Mouse (Mus musculus): ENCODE results near the gene Hand1.
"Not testable (repeated sequence)": the region's sequence is repeated elsewhere in the genome, so short reads cannot be mapped to it uniquely, and the experiment has no call there.

The Hand1 gene

DNA sequence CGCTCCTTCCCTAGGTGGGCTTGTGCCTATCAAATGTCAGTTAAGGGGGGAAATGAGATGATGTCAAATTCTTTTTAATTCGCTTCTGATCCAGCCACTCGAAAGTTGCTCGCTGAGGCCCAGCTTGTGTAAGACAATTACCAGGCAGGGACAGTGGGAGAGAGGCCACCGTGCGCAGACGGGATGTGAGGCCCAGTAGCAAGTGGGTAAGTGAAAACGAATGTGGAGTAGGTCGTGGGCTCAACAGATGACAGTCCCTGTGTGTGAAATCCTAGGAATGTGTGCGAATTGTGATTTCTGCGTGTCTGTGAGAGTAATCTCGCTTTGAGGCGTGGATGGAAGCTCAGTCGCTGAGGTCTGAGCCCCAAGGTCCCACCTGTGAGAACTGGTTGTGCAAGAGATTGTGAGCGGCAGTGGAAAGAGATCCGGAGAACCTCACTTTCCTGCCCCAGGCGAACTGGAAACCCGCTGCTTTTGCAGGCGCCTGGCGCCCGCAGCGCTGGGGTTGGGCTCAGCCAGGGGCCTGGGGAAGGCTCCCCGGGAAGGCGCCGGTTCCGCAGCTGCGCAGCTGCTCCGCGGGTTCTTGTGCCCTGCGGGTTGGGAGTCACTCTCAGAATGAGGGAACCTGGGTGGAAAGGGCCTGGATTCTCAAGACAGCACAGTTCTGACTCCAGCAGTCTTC lies 819 bp upstream of the Hand1 start:
- DNase-seq: no peak

- no peak for DNase-seq
Measured at GRCm38 (mm10) chr11:57831861-57832260, 757 bp downstream of the Hand1 start.

- no peak for DNase-seq
Measured at GRCm38 (mm10) chr11:57831281-57831781, 1.3 kb downstream of the Hand1 start.

- DNase-seq: no peak
Measured at GRCm38 (mm10) chr11:57829871-57830775, 2.5 kb downstream of the Hand1 start.

- DNase-seq: no peak
Measured at GRCm38 (mm10) chr11:57828955-57829870, 3.4 kb downstream of the Hand1 start.

GRCm38 (mm10) chr11:57827915-57828545 lies 4.6 kb downstream of the Hand1 start:
- no peak for DNase-seq

DNA sequence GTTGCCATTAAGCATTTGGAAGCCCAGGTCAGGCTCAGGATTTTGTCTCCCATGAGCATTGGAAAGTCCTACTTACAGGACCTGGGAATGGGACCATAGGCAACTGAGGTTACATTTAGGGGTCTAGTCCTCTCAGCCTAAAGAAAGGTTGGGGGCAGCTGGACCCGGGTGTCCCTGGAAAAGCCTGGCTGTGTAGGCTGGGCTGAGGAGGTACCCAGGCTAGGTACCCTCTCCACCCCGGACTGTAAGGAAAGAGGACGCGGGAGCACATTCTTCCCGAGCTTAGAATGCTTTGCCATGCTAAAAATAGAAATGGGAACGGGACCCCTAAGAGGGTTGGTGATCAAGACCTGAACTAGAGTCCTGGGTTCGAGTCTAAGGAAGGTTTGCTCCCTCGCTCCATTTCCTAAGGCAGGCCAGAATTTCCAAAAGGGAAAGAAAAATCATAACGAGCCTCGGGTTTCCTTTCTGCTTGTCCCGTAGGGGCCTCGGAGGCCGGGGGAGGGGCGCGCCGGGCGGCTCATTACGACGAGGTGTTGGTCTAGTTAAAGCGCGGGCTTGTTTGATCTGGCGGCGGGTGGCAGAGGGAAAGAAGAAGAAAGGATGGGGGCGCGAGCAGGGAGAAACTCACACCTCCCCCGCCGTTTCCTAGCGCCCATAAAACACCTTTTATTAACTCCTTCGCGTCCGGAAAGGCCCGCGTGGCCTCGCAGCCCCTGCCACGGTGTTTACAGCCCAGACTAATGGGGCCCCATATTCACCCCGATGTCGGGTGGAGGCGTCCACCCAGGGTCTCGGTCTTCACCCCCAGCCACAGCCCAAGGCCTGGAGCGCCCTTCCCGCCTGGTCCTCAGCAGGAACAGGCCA lies 5.3 kb downstream of the Hand1 start:
- no peak for DNase-seq

GRCm38 (mm10) chr11:57825234-57825633 lies 7.4 kb downstream of the Hand1 start:
- not testable (repeated sequence) for DNase-seq

DNA sequence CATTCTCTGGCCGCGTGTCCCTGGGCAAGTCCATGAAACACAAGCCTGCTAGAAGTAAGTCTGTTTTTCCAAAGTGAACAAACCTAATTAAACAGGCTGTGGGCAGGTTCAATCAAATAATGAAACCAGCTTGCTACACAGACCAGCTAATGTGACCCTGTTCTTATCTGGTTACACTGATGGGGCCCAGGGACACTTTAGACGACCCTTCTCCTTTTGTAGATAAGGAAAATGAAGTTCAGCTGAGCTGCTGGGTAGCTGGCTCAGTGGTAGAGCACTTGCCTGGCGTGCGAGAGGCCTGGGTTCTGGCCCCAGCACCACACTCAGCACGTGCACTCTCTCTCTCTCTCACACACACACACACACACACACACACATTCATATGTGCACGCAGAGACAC lies 8.9 kb downstream of the Hand1 start:
- no peak for DNase-seq

DNA sequence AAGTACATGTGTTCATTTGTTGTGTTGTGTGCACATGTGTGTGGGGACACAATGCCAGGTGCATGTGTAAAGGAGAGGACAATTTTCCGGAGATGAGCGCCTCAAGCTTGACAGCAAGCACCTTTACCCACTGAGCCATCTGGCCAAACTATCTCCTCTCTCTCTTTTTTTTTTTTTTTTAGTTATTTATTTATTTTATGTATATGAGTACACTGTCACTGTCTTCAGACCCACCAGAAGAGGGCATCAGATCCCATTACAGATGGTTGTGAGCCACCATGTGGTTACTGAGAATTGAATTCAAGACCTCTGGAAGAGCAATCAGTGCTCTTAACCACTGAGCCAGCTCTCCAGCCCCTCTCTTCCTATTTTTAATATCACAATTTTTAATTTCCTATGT lies 9.5 kb downstream of the Hand1 start:
- not testable (repeated sequence) for DNase-seq

DNA sequence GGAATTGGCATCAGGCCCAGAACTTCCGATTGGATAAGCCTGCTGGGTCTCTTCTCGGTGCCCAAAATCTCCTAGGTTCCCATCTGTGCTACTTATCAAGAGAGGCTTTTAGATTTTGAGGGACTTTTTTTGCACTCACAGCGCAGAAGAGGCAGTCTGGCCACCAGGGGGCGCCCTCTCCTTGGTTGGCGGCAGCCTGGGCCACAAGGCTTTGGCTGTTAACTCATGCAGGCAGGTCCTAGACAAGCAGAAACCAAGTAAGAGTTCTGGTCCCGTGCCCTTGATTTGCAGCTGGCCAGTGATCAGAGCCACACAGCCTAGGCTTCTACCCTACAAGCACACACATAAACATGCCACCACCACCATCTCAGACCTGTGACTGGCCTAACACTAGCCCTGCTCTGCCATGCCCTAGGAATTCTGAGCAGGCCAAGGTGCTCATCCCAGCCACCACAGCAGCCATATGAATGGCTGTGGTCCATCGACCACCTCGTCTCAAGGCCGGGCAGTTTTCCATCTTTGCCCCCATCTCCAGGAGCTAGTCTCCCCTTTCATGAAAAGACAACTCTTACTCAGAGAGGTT lies 12.5 kb downstream of the Hand1 start:
- DNase-seq: peak; percentile 57 to 72

- DNase-seq: no peak
Measured at GRCm38 (mm10) chr11:57818189-57818588, 14.4 kb downstream of the Hand1 start.

DNA sequence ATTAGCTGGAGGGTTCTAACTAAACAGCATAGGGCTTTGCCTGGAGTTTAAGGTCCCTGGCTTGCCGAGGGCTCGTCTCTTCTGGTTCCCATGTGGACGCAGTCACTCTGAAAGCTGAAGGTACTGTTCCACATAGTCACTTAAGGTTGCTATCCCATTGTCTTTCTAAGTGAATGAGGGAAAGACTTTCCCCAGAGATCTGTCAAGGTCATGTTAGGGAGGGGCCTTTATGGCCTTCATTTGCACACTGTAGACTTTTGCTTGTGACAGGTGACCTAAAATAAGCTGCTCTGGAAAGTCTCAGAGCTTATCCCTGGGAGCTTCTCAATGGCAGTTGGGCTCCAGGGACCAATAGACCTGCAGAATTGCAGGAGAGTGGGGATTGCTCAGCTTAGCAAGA lies 19.0 kb downstream of the Hand1 start:
- DNase-seq: no peak

- DNase-seq: no peak
Measured at GRCm38 (mm10) chr11:57812212-57812611, 20.4 kb downstream of the Hand1 start.

- DNase-seq: no peak
Measured at GRCm38 (mm10) chr11:57811006-57811405, 21.6 kb downstream of the Hand1 start.

DNA sequence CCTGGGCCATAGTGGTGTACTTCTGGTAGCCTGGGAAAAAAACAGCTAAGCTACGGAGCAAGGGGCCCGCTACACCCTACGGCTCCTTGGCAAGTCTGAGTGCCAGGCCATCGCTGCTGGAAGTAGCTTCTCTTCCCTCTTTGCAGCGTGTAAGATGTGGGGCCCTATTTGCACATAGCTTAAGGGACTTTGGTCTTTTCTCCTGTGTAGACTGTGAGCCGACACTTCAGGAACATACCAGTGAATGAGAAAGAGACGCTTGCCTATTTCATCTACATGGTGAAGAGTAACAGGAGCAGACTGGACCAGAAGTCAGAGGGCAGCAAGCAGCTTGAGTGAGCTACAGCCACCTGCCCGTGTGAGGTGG lies 22.9 kb downstream of the Hand1 start:
- DNase-seq: no peak

- DNase-seq: no peak
Measured at GRCm38 (mm10) chr11:57809017-57809731, 23.4 kb downstream of the Hand1 start.

DNA sequence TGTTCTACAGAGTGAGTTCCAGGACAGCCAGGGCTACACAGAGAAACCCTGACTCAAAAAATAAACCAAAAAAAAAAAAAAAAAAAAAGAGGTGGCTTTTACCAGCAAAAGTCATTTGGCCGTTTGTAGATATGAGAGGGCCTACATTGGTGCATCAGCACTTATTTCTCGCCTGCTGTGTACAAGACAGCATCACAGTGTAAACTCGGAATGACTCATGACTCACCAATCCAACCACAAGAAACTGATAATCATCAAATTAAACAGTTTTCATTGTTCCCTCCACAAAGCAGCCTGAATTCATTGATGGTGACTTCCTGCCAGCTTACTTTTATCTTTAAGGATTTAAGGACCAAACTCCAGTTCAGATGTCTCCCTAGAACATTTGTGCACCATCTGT lies 27.6 kb downstream of the Hand1 start:
- no peak for DNase-seq

GRCm38 (mm10) chr11:57802511-57802870 lies 30.1 kb downstream of the Hand1 start:
- peak; percentile 24 to 28 for DNase-seq

- DNase-seq: peak in 1 of 2 experiments; percentile 48
Measured at GRCm38 (mm10) chr11:57801766-57802510, 30.7 kb downstream of the Hand1 start.
